Mouse (Mus musculus): ENCODE measurements at regions not wholly inside any gene's neighbourhood (a gene's known extent, or its start where the extent isn't known, plus 50 kb on each side); places are given as distances from the start of the nearest gene placed in this dataset.

DNA sequence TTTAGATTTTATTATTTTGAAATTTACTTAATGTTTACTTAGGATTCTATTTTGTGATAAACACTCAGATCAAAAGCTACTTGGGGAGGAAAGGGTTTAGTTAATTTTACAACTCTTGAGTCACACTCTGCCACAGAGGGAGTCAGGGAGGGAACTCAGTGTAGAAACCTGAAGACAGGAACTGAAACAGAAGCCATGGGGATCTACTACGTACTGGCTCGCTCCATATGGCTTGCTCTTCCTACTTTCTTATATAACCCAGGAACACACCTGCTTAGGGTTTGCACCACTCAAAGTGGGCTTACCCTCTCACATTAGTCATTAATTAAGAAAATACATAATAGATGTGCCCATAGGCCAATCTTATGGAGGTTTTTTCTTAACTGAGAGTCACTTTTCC lies 54.8 kb upstream of the Shisa3 start:
- Histone ChIP-seq H3K36me3 (ENCODE audit: control insufficient read depth, insufficient read depth, low read length) (no peaks in the 10 kb centered on the region), H3K27me3 (replicated peaks; ENCODE audit: control insufficient read depth, insufficient read depth, low read length) (no peaks in the 10 kb centered on the region), H3K9me3 (replicated peaks; ENCODE audit: control insufficient read depth, low read length) (no peaks in the 10 kb centered on the region), H3K4me2 (ENCODE audit: low read length) (no peak overlapping the region), H3K9ac (ENCODE audit: low read length) (no peak overlapping the region), H3K4me3 (ENCODE audit: low read depth, low read length) (no peak overlapping the region), H3K4me1 (ENCODE audit: control insufficient read depth, insufficient read depth, low read length) (no peaks in the 10 kb centered on the region), H3K27ac (ENCODE audit: low read depth, low read length) (no peak overlapping the region)
- ATAC-seq (no peak), DNase-seq (ENCODE audit: low spot score) (no peak)
- WGBS: 96% methylated on average over 2 of the region's 2 CpGs
